Mouse (Mus musculus): ENCODE measurements at regions not wholly inside any gene's neighbourhood (a gene's known extent, or its start where the extent isn't known, plus 50 kb on each side); places are given as distances from the start of the nearest gene placed in this dataset.
A peak's percentile ranks its signal among the peaks of the same experiment; 100 is the strongest.

GRCm38 (mm10) chr1:47097084-47097996 is 204.7 kb upstream of the Slc39a10 start:
- no peak for DNase-seq (ENCODE audit: low spot score in 2 of 2)

GRCm38 (mm10) chr1:47094498-47094897 is 201.8 kb upstream of the Slc39a10 start:
- no peak for DNase-seq (ENCODE audit: low spot score in 2 of 2)

- DNase-seq (ENCODE audit: low spot score in 2 of 2), result no peak
Measured at GRCm38 (mm10) chr1:47093289-47093947, 200.8 kb upstream of the Slc39a10 start.

DNA sequence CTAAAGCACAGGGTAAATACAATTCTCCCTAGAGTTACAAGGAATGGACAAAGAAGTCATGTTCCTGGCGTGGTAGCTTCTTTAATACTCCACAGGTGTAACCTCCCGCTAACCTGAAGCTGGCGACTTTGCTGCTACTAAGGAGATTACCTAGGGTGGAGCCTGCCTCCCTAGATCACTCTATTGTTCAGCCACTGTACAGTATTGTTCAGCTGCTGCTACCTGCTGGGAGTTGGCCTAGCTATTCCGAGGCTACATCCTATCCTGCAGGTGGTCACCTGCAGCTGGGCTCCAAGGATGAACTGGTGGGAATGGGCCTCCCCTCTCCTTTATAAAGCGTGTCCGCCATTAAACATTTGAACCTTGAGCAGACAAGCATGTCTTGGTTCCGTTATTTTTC is 183.8 kb upstream of the Slc39a10 start:
- DNase-seq (ENCODE audit: low spot score in 2 of 2), result no peak

GRCm38 (mm10) chr1:47058149-47058548 is 165.5 kb upstream of the Slc39a10 start:
- DNase-seq (ENCODE audit: low spot score in 2 of 2), result no peak

DNA sequence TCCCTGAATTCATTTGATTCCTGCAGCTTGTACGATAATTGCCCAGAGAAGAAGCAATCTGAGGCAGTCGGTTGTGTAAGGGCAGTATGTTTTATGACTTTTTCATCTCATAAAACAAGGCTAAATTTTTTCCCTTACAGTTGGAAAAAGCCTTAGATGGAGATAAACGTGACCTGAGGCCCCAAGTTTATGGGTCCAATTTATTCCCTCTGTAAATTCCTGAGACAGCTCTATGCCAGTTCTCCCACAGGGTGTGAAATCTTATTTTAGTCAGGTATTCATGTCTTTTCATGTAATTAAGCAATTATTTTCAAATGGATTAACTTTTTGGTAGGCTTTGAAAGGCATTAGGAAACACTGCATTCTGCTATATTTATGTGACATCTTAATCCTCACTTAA is 164.7 kb upstream of the Slc39a10 start:
- no peak for DNase-seq (ENCODE audit: low spot score in 2 of 2)

GRCm38 (mm10) chr1:47051109-47051508 is 158.5 kb upstream of the Slc39a10 start:
- DNase-seq (ENCODE audit: low spot score in 2 of 2), result peak in 1 of 2 experiments; percentile 13

DNA sequence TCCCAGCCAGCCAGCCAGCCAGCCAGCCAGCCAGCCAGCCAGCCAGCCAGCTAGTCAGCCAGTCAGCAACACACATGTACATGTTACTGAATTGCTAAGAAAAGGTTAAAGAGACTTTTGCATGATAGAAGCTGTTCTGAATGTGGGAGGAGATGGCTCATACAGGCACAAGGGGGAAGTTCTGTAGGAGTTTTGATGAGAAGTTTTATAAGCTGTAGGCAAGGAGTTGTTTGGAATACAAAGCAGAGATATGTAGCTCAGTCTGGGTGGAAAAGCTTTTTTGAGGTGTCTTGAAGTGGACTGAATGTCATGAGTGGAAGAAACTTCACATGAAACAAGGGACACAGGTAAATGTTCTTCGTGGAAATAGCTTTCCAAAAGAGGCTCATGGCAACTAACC is 157.8 kb upstream of the Slc39a10 start:
- no peak for DNase-seq (ENCODE audit: low spot score in 2 of 2)

GRCm38 (mm10) chr1:47037576-47037975 is 144.9 kb upstream of the Slc39a10 start:
- no peak for DNase-seq (ENCODE audit: low spot score in 2 of 2)

DNA sequence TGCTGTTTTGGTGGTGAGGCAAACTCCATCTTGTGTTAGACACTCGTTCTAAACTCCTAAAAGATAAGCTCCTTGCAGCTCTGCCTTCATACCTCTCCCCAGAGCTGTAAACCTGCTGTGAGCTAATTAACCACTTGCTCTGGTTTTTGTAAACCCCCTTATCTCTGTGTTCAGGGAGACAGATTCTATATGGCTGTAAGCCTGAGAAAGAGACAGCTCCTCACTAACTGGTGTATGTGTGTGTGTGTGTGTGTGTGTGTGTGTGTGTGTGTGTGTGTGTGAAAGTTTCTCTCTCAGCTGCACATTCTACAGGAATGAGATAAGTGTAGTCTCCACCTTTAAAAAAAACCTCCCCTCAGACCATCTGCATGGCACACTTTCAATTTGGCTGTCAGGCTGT is 126.7 kb upstream of the Slc39a10 start:
- no peak for DNase-seq (ENCODE audit: low spot score in 2 of 2)

DNA sequence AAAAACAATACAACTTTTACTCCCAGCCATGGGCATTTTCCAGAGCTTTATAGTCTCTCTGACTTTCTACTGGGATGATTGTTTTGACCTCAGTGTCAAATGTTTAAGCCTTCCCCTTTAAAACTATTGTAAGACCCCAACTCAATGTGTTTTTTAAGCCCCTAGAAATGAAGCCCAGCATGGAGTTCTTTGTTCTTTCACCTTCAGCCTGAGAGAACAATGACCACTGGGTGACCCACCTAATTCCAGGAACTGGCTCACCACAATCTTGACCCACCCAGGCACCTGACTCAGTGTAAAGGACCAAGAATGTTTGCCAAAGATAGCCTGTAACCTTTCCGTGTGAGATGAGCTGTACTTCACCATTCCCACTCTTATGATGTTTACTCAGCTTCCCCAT is 121.9 kb upstream of the Slc39a10 start:
- DNase-seq (ENCODE audit: low spot score in 2 of 2), result no peak

DNA sequence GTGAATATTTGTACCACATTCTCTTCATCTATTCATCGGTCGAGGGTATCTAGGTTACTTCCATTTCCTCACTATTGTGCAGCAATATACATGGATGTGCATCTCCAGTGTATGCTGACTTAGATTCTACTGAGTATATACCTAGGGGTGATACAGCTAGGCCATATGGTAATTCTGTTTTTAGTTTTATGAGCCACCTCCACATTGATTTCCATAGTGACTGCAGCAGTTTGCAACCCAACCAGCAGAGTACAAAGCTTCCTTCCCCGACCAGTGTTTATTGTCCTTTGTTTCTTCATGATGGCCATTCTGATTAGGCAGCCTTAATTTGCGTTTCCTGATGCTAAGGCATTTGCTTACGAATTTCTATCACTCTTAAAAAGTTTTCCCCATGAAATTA is 111.1 kb upstream of the Slc39a10 start:
- DNase-seq (ENCODE audit: low spot score in 2 of 2), result peak in 1 of 2 experiments; percentile 10

- no peak for DNase-seq (ENCODE audit: low spot score in 2 of 2)
Measured at GRCm38 (mm10) chr1:46999337-46999736, 106.7 kb upstream of the Slc39a10 start.

DNA sequence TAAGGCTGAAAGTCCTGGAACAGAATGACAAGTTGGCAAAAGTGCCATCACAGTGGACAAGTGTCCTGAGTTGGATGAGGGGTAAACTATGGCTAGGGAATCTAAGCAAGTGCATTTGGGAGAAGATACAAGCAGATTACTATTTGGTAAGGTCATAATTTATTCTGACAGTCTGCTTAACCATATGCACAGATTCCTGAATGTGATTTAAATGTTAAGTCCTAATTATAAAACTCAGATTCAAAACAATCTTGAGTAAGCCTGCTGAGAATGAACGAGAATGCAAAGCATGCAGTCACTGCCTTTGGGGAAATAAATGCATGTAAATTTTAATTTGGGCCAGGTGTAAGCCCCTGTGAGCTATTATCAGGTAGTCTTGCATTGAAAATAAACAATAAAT is 93.3 kb upstream of the Slc39a10 start:
- peak in 1 of 2 experiments; percentile 29 for DNase-seq (ENCODE audit: low spot score in 2 of 2)

DNA sequence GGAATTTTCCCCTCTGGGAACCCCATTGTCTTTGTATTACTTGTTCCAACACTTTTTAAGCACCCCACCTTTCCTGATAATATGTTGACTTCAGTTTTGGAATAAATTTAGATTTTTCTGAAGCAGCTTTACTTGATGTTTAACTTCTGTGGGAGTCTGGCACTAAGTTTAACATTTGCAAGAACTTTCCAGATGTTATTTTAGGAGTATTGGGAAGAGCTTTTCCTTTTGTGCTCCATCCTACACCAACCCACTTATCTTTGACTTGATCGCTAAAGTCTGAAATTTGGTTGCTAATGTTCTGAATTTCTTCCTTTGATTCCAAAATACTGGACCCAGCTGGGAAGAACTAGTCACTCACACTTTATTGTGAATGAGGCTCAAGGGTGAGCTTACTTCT is 90.4 kb upstream of the Slc39a10 start:
- no peak for DNase-seq (ENCODE audit: low spot score in 2 of 2)

- peak in 1 of 2 experiments; percentile 66 for DNase-seq (ENCODE audit: low spot score in 2 of 2)
Measured at GRCm38 (mm10) chr1:46970470-46970869, 77.8 kb upstream of the Slc39a10 start.

DNA sequence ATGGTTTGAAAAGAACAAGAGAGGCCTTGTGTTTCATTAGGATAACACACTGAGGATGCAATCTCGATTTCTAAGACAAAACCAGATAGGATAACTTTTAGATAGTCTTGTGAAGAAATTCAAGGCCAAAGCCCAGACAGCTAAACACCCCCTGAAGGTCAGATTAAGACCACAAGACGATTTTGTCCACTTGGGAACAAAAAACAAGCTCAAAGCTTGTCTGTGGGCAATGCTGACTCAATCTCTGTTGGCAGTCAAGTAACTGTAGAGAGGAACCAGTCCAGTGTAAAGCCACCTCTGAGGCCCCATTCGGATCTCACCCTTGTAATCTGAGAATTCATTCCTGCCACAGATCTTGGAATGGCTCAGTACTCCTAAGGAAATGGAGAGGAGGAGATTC is 75.7 kb upstream of the Slc39a10 start:
- DNase-seq (ENCODE audit: low spot score in 2 of 2), result no peak

GRCm38 (mm10) chr1:46966917-46967266 is 74.2 kb upstream of the Slc39a10 start:
- DNase-seq (ENCODE audit: low spot score in 2 of 2), result no peak

DNA sequence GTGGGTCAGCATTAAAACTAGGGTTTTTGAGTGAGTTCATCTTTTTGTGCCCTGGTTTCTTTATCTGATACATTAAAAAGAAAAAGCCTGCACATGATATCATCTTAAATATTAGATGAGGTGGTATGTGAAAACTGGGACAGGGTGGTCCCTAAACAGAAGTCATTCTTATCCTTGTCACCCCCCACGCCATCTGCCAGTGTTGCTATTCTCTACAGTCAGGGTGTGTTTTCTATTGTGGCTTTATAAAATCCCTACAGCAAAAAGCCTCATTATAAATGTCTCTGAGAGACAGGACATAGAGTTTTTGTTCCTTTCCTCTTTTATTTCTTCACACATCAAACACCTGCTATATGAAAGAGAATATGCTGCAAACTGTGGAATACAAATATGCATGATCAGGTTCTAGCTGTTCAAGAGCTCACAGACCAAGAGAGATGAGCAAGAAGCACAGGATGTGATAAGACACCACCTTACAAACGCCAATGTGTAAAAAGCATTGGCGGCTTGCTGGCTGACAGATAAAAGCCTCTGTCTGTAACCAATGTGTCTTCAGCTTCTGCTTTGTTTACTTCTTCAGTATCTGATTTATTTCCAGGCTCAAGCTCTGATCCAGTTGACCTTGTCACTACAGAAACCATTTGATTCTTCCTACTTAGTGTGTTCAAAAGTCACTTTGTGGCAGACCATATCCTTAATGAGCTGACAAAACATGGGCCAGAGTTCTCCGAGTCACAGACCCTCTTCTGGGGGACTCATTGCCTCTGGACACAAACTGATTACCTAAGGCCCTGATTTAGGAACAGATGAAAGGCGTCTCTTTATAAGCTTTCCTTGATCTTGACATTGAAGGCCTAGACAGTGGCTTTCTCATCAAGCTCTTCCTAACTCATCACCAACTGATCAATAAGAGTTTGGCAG is 73.6 kb upstream of the Slc39a10 start:
- DNase-seq (ENCODE audit: low spot score in 2 of 2), result peak in 1 of 2 experiments; percentile 75

DNA sequence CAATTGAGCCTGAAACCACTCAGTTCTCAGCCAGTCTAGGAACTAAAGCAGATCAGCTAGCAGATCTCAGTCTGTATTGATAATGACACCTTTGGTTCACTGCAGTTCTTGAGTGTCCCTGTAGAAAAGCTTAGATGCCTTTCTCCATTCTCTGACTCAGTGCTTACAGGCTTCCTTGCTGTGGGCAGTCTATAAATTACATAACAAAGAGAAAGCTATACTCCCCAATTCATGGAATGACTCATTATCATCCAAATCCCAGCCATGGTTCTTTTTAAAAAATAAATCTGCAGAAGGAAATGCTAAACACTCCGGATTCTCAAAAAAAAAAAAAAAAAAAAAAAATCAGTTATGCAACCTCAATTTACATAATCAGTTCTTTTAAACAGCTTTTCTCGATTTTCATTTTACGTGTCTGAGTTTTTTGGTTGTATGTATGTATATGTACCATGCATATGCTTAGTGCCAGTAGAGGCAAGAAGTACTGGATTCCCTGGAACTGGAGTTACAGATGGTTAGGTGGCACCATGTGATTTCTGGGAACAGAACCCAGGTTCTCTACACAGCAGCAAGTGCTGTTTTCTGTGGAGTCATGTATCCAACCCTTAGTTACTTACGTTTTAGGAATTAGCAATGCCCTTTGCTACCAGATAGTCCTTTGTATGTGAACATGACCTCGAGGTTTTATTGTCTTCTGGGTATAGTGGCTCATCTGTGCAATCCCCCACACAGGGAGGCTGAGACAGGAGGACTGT is 71.5 kb upstream of the Slc39a10 start:
- DNase-seq (ENCODE audit: low spot score in 2 of 2), result peak in 1 of 2 experiments; percentile 66

Data from layer of hippocampus, adult 18-20 months (tissue).